Mouse (Mus musculus) cerebellum, postnatal 36 days (tissue): ENCODE results near the gene Kcnt1.
"Not testable (repeated sequence)": the region's sequence is repeated elsewhere in the genome, so short reads cannot be mapped to it uniquely, and the experiment has no call there.

Experiments
- DNase-seq, 2 experiments: peaks; one replicate each; pipeline ENCODE4 v3.0.0; 2021 to 2022; ENCODE audit warnings: mixed read lengths in 2 of 2

Gene Kcnt1

GRCm38 (mm10) chr2:25863337-25864131 is at the start of gene Kcnt1:
Gene Kcnt1, plus strand, starts transcription at chr2:25863734.
- DNase-seq = peak; percentile 63 to 67

- DNase-seq = not testable (repeated sequence)
Measured at GRCm38 (mm10) chr2:25815748-25816147, 47.8 kb upstream of the Kcnt1 start, which contains the start of gene Glt6d1. Gene Glt6d1, minus strand, starts transcription at chr2:25815848.

GRCm38 (mm10) chr2:25822806-25823205 is 40.7 kb upstream of the Kcnt1 start, which contains the start of gene Lcn9:
Gene Lcn9, plus strand, starts transcription at chr2:25823153.
- DNase-seq = no peak

- DNase-seq = no peak
Measured at GRCm38 (mm10) chr2:25824751-25825150, 38.8 kb upstream of the Kcnt1 start.

GRCm38 (mm10) chr2:25828344-25828947 is 35.1 kb upstream of the Kcnt1 start:
- no peak for DNase-seq

GRCm38 (mm10) chr2:25830786-25831185 is 32.7 kb upstream of the Kcnt1 start:
- no peak for DNase-seq

GRCm38 (mm10) chr2:25836291-25836690 is 27.2 kb upstream of the Kcnt1 start:
- DNase-seq = peak; percentile 88 to 94

- DNase-seq = no peak
Measured at GRCm38 (mm10) chr2:25842161-25842560, 21.4 kb upstream of the Kcnt1 start.

- DNase-seq = no peak
Measured at GRCm38 (mm10) chr2:25842758-25843157, 20.8 kb upstream of the Kcnt1 start.

GRCm38 (mm10) chr2:25844097-25844496 is 19.4 kb upstream of the Kcnt1 start:
- DNase-seq = no peak

- DNase-seq = peak in 1 of 2 experiments; percentile 25
Measured at GRCm38 (mm10) chr2:25846516-25846915, 17.0 kb upstream of the Kcnt1 start.

GRCm38 (mm10) chr2:25847226-25847625 is 16.3 kb upstream of the Kcnt1 start, which contains the start of gene Sohlh1:
Gene Sohlh1, minus strand, starts transcription at chr2:25847248.
- no peak for DNase-seq

GRCm38 (mm10) chr2:25850330-25850729 is 13.2 kb upstream of the Kcnt1 start:
- DNase-seq = peak; percentile 73 to 79

- peak; percentile 22 to 31 for DNase-seq
Measured at GRCm38 (mm10) chr2:25852626-25853025, 10.9 kb upstream of the Kcnt1 start.

- DNase-seq = no peak
Measured at GRCm38 (mm10) chr2:25853998-25854397, 9.5 kb upstream of the Kcnt1 start.

- no peak for DNase-seq
Measured at GRCm38 (mm10) chr2:25859891-25860290, 3.6 kb upstream of the Kcnt1 start.

- DNase-seq = peak in 1 of 2 experiments; percentile 25
Measured at GRCm38 (mm10) chr2:25862038-25862437, 1.5 kb upstream of the Kcnt1 start.

GRCm38 (mm10) chr2:25862696-25863270 is 751 bp upstream of the Kcnt1 start:
- DNase-seq = peak in 1 of 2 experiments; percentile 30

GRCm38 (mm10) chr2:25864230-25864629 is 696 bp downstream of the Kcnt1 start:
- DNase-seq = peak; percentile 25 to 36

- peak; percentile 34 to 39 for DNase-seq
Measured at GRCm38 (mm10) chr2:25865412-25865811, 1.9 kb downstream of the Kcnt1 start.

- no peak for DNase-seq
Measured at GRCm38 (mm10) chr2:25866656-25867055, 3.1 kb downstream of the Kcnt1 start.

GRCm38 (mm10) chr2:25877250-25877735 is 13.8 kb downstream of the Kcnt1 start:
- no peak for DNase-seq

- peak; percentile 78 to 83 for DNase-seq
Measured at GRCm38 (mm10) chr2:25877736-25878268, 14.3 kb downstream of the Kcnt1 start.
